Mouse (Mus musculus) fibroblast of lung, adult 2 months (primary cell): ENCODE data around the gene Cdc42se1.

Source experiments
- DNase-seq: peaks from one replicate; pipeline ENCODE4 v3.0.0-alpha.2; 2011; ENCODE audit warnings: low read depth

Gene Cdc42se1

GRCm38 (mm10) chr3:95250783-95251424, 22.4 kb downstream of the Cdc42se1 start, which contains the start of gene Bnipl:
TSS of gene Bnipl (minus strand) at chr3:95251193.
- no peak for DNase-seq

- DNase-seq: no peak
These were observed 28.4 kb downstream of the Cdc42se1 start for GRCm38 (mm10) chr3:95256931-95257330.

- DNase-seq: no peak
These were observed 33.4 kb downstream of the Cdc42se1 start for GRCm38 (mm10) chr3:95261975-95262374.

- DNase-seq: no peak
These were observed 34.7 kb downstream of the Cdc42se1 start for GRCm38 (mm10) chr3:95263089-95263739.

GRCm38 (mm10) chr3:95264724-95265123, 36.2 kb downstream of the Cdc42se1 start:
- DNase-seq: no peak

- no peak for DNase-seq
These were observed 37.5 kb downstream of the Cdc42se1 start for GRCm38 (mm10) chr3:95266052-95266451.

- DNase-seq: peak; percentile 77
These were observed 39.3 kb downstream of the Cdc42se1 start for GRCm38 (mm10) chr3:95267855-95268254.

- DNase-seq: no peak
These were observed 41.3 kb downstream of the Cdc42se1 start for GRCm38 (mm10) chr3:95269789-95270188.

- no peak for DNase-seq
These were observed 42.3 kb downstream of the Cdc42se1 start for GRCm38 (mm10) chr3:95270766-95271364.

- DNase-seq: no peak
These were observed 44.9 kb downstream of the Cdc42se1 start for GRCm38 (mm10) chr3:95273471-95273870.

- no peak for DNase-seq
These were observed 45.9 kb downstream of the Cdc42se1 start for GRCm38 (mm10) chr3:95274453-95274852.

- DNase-seq: no peak
These were observed 46.6 kb downstream of the Cdc42se1 start for GRCm38 (mm10) chr3:95275161-95275560.

- DNase-seq: no peak
These were observed 47.9 kb downstream of the Cdc42se1 start for GRCm38 (mm10) chr3:95276428-95276934.

GRCm38 (mm10) chr3:95277149-95277551, 48.6 kb downstream of the Cdc42se1 start:
- no peak for DNase-seq

- no peak for DNase-seq
These were observed 52.2 kb downstream of the Cdc42se1 start for GRCm38 (mm10) chr3:95280747-95281146.

- DNase-seq: peak; percentile 93
These were observed 52.9 kb downstream of the Cdc42se1 start, which contains the start of the genes Mindy1 and Prune1 for GRCm38 (mm10) chr3:95281216-95282126. TSS of gene Mindy1 (plus strand) at chr3:95281345. TSS of gene Prune1 (minus strand) at chr3:95282076.

GRCm38 (mm10) chr3:95282381-95282864, 53.9 kb downstream of the Cdc42se1 start:
- no peak for DNase-seq

- peak; percentile 84 for DNase-seq
These were observed 54.5 kb downstream of the Cdc42se1 start for GRCm38 (mm10) chr3:95282865-95283588.

GRCm38 (mm10) chr3:95283589-95283941, 55.0 kb downstream of the Cdc42se1 start:
- DNase-seq: no peak

GRCm38 (mm10) chr3:95284062-95284461, 55.5 kb downstream of the Cdc42se1 start:
- DNase-seq: no peak
